Mouse (Mus musculus): ENCODE measurements at regions not wholly inside any gene's neighbourhood (a gene's known extent, or its start where the extent isn't known, plus 50 kb on each side); places are given as distances from the start of the nearest gene placed in this dataset.

- TF ChIP-seq CTCF (IDR thresholded peaks at IDR 0.05; ENCODE audit: low read depth) (no peak), EP300 (IDR thresholded peaks at IDR 0.05; ENCODE audit: low read depth) (no peak)
Measured at GRCm38 (mm10) chr11:43368346-43368745, 57.7 kb downstream of the Pttg1 start.

Measured in liver, postnatal 0 days (tissue).